Mouse (Mus musculus): ENCODE data around the gene Bex1. TPM values are rescaled to one million over a fixed set of nuclear protein-coding genes. Genes with fewer than 3 reads are reported as not detected.
A peak's percentile ranks its signal among the peaks of the same experiment; 100 is the strongest.

Bex1 gene
- polyA plus RNA-seq, 1 experiment from 2014 or later, result 197 TPM

DNA sequence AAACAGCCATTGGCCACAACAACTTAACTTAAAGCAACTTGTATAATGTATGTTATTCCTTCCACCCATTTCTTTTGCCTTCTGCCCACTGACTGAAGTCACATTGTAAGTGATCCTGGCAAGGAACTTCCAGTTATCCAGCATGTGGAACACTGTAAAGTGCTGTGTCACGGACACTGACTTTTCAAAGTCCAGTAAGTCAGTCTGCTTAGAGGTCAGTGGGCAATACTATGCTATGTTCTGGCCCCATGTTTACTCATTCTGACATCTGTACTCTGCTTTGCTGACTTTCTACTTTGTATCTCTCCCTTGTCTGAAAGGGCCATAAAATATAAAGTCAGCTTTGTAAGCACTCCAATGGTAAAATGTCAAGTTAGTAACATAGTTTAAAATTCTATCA is 32.2 kb downstream of the Bex1 start:
- no peaks in the 10 kb centered on the region for H3K9me3 ChIP-seq (replicated peaks; ENCODE audit: control insufficient read depth, low read length)
- 74% methylated on average over 1 of the region's 1 CpGs for WGBS (ENCODE audit: insufficient replicate concordance)
- no peak overlapping the region for H3K4me3 ChIP-seq (ENCODE audit: low read depth, low read length)
- H3K4me2 ChIP-seq, result no peak overlapping the region
- H3K27me3 ChIP-seq (ENCODE audit: control insufficient read depth, insufficient read depth, low read length), result no peaks in the 10 kb centered on the region
- no peaks in the 10 kb centered on the region for H3K4me1 ChIP-seq (ENCODE audit: control insufficient read depth, insufficient read depth, low read length)
- ATAC-seq (replicated peaks; ENCODE audit: insufficient number of reproducible peaks, low FRiP score, low TSS enrichment), result no peak
- H3K27ac ChIP-seq (ENCODE audit: low read depth, low read length), result no peak overlapping the region
- H3K36me3 ChIP-seq (ENCODE audit: control insufficient read depth, insufficient read depth, low read length), result no peaks in the 10 kb centered on the region
- H3K9ac ChIP-seq (ENCODE audit: low read depth, low read length), result no peak overlapping the region

DNA sequence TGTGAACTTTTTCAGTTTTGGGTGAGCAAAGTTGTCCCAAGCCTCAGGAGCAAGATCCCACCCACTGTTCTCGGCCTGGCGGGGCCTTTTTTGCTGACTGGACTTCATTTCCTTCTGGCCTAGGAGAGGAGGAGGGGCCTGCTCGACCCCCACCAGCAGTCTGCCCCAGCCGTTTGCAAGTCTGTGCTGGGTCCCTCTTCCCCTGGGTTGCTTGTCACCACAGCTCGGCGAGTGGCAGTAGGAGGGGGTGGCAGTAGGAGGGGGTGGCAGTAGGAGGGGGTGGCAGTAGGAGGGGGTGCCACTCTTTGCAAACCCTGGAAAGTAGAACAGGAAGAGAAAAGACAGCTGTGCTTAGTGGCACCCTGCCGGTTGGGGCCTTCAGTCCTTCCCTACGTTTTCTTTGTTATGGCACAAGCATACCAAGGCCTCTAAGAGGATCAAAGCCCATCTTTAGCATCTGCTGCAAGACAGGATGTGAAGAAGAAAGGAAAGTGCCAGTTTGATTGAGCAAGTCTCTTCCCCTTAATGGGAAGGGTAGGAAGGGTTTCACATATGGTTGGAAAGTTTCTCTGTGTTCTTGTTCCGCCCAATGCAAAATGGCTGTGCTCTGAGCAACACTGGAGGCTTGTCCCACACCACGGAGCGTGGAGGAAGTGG is 34.3 kb downstream of the Bex1 start:
- Histone ChIP-seq H3K4me3 (ENCODE audit: low read depth, low read length) (no peak overlapping the region), H3K36me3 (ENCODE audit: control insufficient read depth, insufficient read depth, low read length) (no peaks in the 10 kb centered on the region), H3K27ac (ENCODE audit: low read depth, low read length) (peak overlapping the region; percentile 41; the same call in 1 of the 2 replicates), H3K4me2 (no peak overlapping the region), H3K4me1 (ENCODE audit: control insufficient read depth, insufficient read depth, low read length) (no peaks in the 10 kb centered on the region), H3K9me3 (replicated peaks; ENCODE audit: control insufficient read depth, low read length) (no peaks in the 10 kb centered on the region), H3K9ac (ENCODE audit: low read depth, low read length) (0 out of 2 replicates have a peak overlapping the region, but pooled peaks have one; percentile 16), H3K27me3 (ENCODE audit: control insufficient read depth, insufficient read depth, low read length) (no peaks in the 10 kb centered on the region)
- WGBS (ENCODE audit: insufficient replicate concordance), result 28% methylated on average over 11 of the region's 11 CpGs
- ATAC-seq (replicated peaks; ENCODE audit: insufficient number of reproducible peaks, low FRiP score, low TSS enrichment), result no peak

DNA sequence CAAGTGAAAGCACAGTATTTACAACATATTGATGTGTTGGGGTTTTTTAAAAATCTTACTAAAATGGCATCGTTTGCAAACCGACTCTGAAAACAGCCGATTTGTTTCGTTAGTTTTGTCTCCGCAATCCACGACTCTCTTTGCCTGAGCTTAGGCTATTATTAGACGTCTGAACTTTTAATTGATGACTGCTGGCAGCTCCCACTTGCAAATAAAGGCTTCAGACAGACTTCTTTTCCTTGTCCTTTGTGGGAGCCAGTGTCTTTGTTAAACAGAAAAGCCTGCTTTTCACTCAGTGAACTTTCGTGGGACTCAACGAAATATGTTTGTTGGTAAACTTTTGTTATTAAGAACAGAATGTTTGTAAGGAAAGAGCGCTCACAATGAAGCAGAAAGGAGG is 42.5 kb downstream of the Bex1 start:
- Histone ChIP-seq H3K4me3 (ENCODE audit: low read depth, low read length) (peak overlapping the region; percentile 63), H3K36me3 (ENCODE audit: control insufficient read depth, insufficient read depth, low read length) (no peaks in the 10 kb centered on the region), H3K4me2 (peak overlapping the region; percentile 36), H3K4me1 (ENCODE audit: control insufficient read depth, insufficient read depth, low read length) (no peaks in the 10 kb centered on the region), H3K27me3 (ENCODE audit: control insufficient read depth, insufficient read depth, low read length) (no peaks in the 10 kb centered on the region), H3K9me3 (replicated peaks; ENCODE audit: control insufficient read depth, low read length) (no peaks in the 10 kb centered on the region), H3K27ac (ENCODE audit: low read depth, low read length) (peak overlapping the region; percentile 48), H3K9ac (ENCODE audit: low read depth, low read length) (peak overlapping the region; percentile 43; the same call in 1 of the 2 replicates)
- 31% methylated on average over 10 of the region's 10 CpGs for WGBS (ENCODE audit: insufficient replicate concordance)
- ATAC-seq (replicated peaks; ENCODE audit: insufficient number of reproducible peaks, low FRiP score, low TSS enrichment), result no peak

DNA sequence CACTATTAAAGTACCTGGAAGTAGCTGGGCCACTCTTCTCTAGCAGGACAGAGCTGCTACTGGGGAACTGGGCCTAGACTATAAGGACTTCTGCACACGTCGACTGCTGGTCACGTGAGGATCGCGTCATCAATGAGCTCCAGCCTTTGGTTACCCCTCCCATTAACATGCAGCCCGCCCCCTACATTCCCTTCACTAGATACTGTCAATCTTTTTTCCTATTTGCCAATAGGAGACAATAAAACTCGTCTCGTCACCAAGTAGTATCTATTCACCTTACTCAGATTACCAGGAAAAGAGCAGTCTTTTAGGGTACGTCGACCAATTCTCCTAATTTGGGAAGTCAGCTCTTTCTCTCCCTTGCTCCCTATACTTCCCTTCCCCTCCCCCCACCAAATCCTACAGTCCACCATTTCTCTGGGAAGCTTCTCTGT is 43.2 kb downstream of the Bex1 start, which contains the start of gene Tceal8:
Gene Tceal8, minus strand, starts transcription at position 225 of the 434 bp plus-strand sequence.
- Histone ChIP-seq H3K9me3 (replicated peaks; ENCODE audit: control insufficient read depth, low read length) (no peaks in the 10 kb centered on the region), H3K4me3 (ENCODE audit: low read depth, low read length) (peak within 1 kb of the TSS; percentile 63), H3K4me1 (ENCODE audit: control insufficient read depth, insufficient read depth, low read length) (no peaks in the 10 kb centered on the region), H3K36me3 (ENCODE audit: control insufficient read depth, insufficient read depth, low read length) (no peaks in the 10 kb centered on the region), H3K9ac (ENCODE audit: low read depth, low read length) (peak within 1 kb of the TSS; percentile 90), H3K27me3 (ENCODE audit: control insufficient read depth, insufficient read depth, low read length) (no peaks in the 10 kb centered on the region), H3K4me2 (peak within 1 kb of the TSS; percentile 68), H3K27ac (ENCODE audit: low read depth, low read length) (peak within 1 kb of the TSS; percentile 92)
- 17% methylated on average over 10 of the region's 10 CpGs for WGBS (ENCODE audit: insufficient replicate concordance)
- peak; percentile 95 for ATAC-seq (replicated peaks; ENCODE audit: insufficient number of reproducible peaks, low FRiP score, low TSS enrichment)

DNA sequence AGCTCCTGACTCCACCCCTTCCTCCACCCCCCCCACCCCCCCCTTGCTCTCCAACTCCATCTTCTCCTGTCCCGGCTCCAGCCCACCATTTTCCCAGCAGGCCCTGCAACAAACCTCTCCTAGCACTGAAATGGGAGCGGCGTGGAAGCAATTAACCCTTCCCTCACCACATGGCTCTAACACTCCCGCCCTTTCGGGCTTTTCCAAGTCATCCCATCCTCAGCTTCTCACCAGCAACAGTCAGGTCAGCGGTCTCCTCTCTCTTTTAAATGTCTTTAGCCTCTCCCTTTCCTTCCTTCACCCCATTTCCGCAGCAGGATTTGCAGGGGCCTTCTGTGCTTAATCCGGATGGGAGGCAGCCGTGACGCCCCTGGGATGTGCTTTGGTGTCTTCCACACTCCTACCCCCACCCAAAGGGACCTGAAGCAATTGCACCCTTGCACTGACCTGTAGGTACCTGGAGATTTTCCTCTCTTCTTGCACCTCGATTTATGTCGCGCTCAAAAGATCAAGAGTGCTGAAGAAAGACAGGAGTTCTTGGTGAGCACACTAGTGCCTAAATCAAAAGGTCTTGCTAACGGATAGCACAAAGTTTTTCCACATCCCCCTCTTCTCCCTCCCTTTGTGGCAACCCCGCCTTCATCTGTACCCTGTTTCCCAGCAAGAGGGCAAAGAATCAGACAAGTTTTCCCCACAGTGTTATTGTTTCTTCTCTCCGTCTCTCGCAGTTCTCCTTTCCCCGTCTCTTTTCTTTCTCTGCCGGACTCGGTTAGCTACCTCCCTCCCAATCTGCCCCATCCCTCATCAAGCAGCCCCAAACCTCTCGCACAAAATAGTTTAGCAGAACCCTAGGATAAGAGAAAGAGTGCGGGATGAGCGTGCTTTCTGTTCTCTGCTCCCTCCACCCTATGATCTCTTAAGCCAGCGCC is 43.9 kb downstream of the Bex1 start:
- WGBS (ENCODE audit: insufficient replicate concordance), result 20% methylated on average over 24 of the region's 24 CpGs
- ATAC-seq (replicated peaks; ENCODE audit: insufficient number of reproducible peaks, low FRiP score, low TSS enrichment), result peak; percentile 59
- no peaks in the 10 kb centered on the region for H3K4me1 ChIP-seq (ENCODE audit: control insufficient read depth, insufficient read depth, low read length)
- H3K27me3 ChIP-seq (ENCODE audit: control insufficient read depth, insufficient read depth, low read length), result no peaks in the 10 kb centered on the region
- H3K4me3 ChIP-seq (ENCODE audit: low read depth, low read length), result peak overlapping the region; percentile 63
- H3K4me2 ChIP-seq, result peak overlapping the region; percentile 68
- peak overlapping the region; percentile 90 for H3K9ac ChIP-seq (ENCODE audit: low read depth, low read length)
- H3K36me3 ChIP-seq (ENCODE audit: control insufficient read depth, insufficient read depth, low read length), result no peaks in the 10 kb centered on the region
- peak overlapping the region; percentile 92 for H3K27ac ChIP-seq (ENCODE audit: low read depth, low read length)
- H3K9me3 ChIP-seq (replicated peaks; ENCODE audit: control insufficient read depth, low read length), result no peaks in the 10 kb centered on the region

DNA sequence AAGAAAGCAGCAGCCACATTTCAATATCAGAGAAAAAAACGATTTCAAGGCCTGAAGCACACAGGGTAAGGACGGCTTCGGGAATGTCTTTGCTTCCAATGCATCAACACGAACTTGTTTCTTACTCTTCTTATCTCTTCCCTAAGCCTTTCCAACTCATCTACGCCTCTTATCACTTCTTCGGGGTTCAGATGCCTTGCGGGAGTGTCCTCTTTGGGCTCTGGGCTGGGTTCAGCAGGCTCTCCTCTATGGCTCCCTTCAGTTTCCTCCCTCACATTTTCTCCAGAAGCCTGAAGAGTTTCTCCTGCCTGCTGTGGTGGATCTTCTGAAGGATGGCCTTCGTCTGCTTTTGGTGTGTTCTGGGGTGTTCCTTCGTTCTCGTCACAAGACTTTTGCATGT is 44.7 kb downstream of the Bex1 start:
- 0 out of 2 replicates have a peak, but pooled peaks have one; percentile 8 for ATAC-seq (replicated peaks; ENCODE audit: insufficient number of reproducible peaks, low FRiP score, low TSS enrichment)
- Histone ChIP-seq H3K36me3 (ENCODE audit: control insufficient read depth, insufficient read depth, low read length) (no peaks in the 10 kb centered on the region), H3K4me2 (peak overlapping the region; percentile 68), H3K4me1 (ENCODE audit: control insufficient read depth, insufficient read depth, low read length) (no peaks in the 10 kb centered on the region), H3K4me3 (ENCODE audit: low read depth, low read length) (peak overlapping the region; percentile 63), H3K27ac (ENCODE audit: low read depth, low read length) (peak overlapping the region; percentile 29; the same call in 1 of the 2 replicates), H3K9ac (ENCODE audit: low read depth, low read length) (0 out of 2 replicates have a peak overlapping the region, but pooled peaks have one; percentile 46), H3K27me3 (ENCODE audit: control insufficient read depth, insufficient read depth, low read length) (no peaks in the 10 kb centered on the region), H3K9me3 (replicated peaks; ENCODE audit: control insufficient read depth, low read length) (no peaks in the 10 kb centered on the region)
- WGBS (ENCODE audit: insufficient replicate concordance), result 38% methylated on average over 10 of the region's 10 CpGs

Small RNA genes within 50 kb of the gene (microRNA-seq; reads per million reads assigned to microRNA genes)
- gene Mir6383 (ENCODE audit: borderline number of aligned reads), result not detected

Other genes with a start within 250 kb of the Bex1 start
- 91.8 and 97.4 TPM in 2 replicates for gene Arxes2, start 221.7 kb downstream of the Bex1 start, polyA plus RNA-seq (2014; fragmentation: Nextera tagmentation; extraction: Ambion mirVana)
- gene Arxes1, start 182.1 kb downstream of the Bex1 start, polyA plus RNA-seq (2014; fragmentation: Nextera tagmentation; extraction: Ambion mirVana), result 35.3 and 40.6 TPM in 2 replicates
- gene Bex2, start 147.3 kb downstream of the Bex1 start, polyA plus RNA-seq (2014; fragmentation: Nextera tagmentation; extraction: Ambion mirVana), result 58.7 and 66.7 TPM in 2 replicates
- 0.53 and 0.56 TPM in 2 replicates for gene Nxf3, start 130.3 kb downstream of the Bex1 start, polyA plus RNA-seq (2014; fragmentation: Nextera tagmentation; extraction: Ambion mirVana)
- gene Bex4, start 76.5 kb downstream of the Bex1 start, polyA plus RNA-seq (2014; fragmentation: Nextera tagmentation; extraction: Ambion mirVana), result 221 and 236 TPM in 2 replicates
- 281 and 290 TPM in 2 replicates for gene Tceal8, start 43.2 kb downstream of the Bex1 start, polyA plus RNA-seq (2014; fragmentation: Nextera tagmentation; extraction: Ambion mirVana)
- gene Tceal5, start 11.6 kb downstream of the Bex1 start, polyA plus RNA-seq (2014; fragmentation: Nextera tagmentation; extraction: Ambion mirVana), result 4.0 and 5.9 TPM in 2 replicates
- 6.6 and 7.3 TPM in 2 replicates for gene Tceal7, start 734 bp downstream of the Bex1 start, polyA plus RNA-seq (2014; fragmentation: Nextera tagmentation; extraction: Ambion mirVana)
- gene Tceal9, start 29.6 kb upstream of the Bex1 start, polyA plus RNA-seq (2014; fragmentation: Nextera tagmentation; extraction: Ambion mirVana), result 595 and 603 TPM in 2 replicates
- gene Bex3, start 54.7 kb upstream of the Bex1 start, polyA plus RNA-seq (2014; fragmentation: Nextera tagmentation; extraction: Ambion mirVana), result 780 and 783 TPM in 2 replicates

All from heart, embryonic 11.5 days (tissue).